Mouse (Mus musculus): ENCODE measurements around the gene Tbc1d19.

Gene Tbc1d19

GRCm38 (mm10) chr5:53948606-53949266, 139.3 kb downstream of the Tbc1d19 start:
- peak; percentile 59 for DNase-seq (ENCODE audit: low read depth, low spot score)

- DNase-seq (ENCODE audit: low read depth, low spot score) = peak; percentile 59
These were observed 140.8 kb downstream of the Tbc1d19 start for GRCm38 (mm10) chr5:53950189-53950588.

DNA sequence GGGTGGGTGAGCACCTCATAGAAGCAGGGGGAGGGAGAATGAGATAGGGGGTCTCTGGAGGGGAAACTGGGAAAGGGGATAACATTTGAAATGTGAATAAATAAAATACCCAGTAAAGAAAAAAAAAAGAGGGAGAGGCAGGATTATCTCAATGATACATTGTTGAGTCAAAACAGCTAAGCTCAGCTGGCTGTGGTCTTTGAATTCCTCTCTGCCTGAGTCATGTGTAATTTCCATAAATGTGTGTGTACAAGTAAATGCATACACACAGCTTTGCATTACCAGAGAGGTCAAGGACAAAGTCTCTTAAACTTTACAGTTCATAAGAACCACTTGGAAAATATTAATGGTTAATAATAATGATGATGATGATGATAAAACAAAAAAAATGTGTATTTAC, 143.8 kb downstream of the Tbc1d19 start:
- no peak for DNase-seq (ENCODE audit: low read depth, low spot score)

Measured in skeletal muscle tissue, adult 2 months (tissue).